Mouse (Mus musculus) lung, postnatal 4 days (tissue): ENCODE results near the gene Cxcr5.
"Not testable (repeated sequence)": the region's sequence is repeated elsewhere in the genome, so short reads cannot be mapped to it uniquely, and the experiment has no call there.

Source experiments
- DNase-seq, 2 experiments: peaks; one replicate each; pipeline ENCODE4 v3.0.0; 2021

Gene Cxcr5

GRCm38 (mm10) chr9:44587262-44588160 is 25.8 kb upstream of the Cxcr5 start:
- no peak for DNase-seq

GRCm38 (mm10) chr9:44586640-44587261 is 25.1 kb upstream of the Cxcr5 start:
- no peak for DNase-seq

GRCm38 (mm10) chr9:44582390-44582789 is 20.7 kb upstream of the Cxcr5 start:
- peak; percentile 49 to 55 for DNase-seq

DNA sequence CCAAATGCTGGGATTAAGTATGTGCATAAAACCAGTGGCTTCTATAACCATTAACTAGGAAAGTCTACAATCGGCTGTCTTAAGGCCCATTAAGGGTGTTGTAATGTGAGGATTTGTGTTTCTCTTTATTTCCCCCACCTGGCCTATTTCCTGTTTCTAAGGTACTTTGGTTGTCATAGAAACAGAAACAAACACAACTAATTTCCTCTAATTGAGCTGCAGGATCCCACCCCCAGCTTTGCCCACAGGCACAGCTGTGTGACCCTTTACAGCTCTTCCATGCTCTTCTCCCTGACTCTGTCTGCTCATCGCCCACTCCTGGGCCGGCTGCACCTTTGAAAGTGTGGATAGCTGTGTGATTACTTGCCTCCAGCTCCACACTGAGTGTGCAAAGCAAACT is 19.7 kb upstream of the Cxcr5 start:
- peak in 1 of 2 experiments; percentile 39 for DNase-seq

DNA sequence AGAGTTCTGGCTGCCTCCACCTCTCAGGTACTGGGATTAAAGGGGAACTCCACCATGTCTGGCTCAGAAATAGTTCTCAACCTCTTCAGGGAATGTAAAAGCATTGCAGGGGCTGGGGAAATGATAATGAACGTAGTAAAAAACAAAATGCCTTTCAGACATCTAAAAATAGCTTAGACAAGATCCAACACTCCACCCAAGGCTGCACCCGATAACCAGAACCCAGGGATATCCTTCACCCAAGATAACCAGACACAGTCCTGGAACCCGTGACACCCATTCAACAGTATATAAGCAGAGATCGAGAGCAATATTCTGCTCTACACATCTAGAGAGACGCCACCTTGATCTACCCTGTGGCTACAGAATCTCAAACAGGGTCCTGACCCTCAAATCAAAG is 18.4 kb upstream of the Cxcr5 start:
- DNase-seq, result no peak

DNA sequence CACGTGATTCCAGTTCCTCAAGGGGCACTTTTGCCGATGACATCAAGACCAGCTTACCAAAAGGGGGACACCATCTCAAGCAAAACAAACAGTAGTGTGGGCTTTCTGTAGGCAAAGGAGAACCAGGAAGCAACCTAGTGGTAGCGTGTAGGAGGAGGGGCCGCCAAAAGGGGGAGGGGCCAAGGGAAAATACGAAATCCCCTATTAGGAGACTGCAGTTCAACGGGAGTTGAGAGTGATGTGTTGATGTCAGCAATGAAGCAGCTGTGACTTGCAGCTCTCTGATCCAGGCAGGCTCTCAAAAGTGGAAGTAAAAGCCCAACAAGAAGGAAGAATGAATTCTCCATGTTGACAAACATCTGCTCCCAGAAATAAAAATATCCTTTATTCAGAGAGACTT is 17.7 kb upstream of the Cxcr5 start:
- peak; percentile 85 for DNase-seq

- not testable (repeated sequence) for DNase-seq
Measured at GRCm38 (mm10) chr9:44576046-44576445, 14.4 kb upstream of the Cxcr5 start.

- DNase-seq, result no peak
Measured at GRCm38 (mm10) chr9:44575095-44575494, 13.4 kb upstream of the Cxcr5 start.

GRCm38 (mm10) chr9:44573306-44573705 is 11.6 kb upstream of the Cxcr5 start:
- no peak for DNase-seq

DNA sequence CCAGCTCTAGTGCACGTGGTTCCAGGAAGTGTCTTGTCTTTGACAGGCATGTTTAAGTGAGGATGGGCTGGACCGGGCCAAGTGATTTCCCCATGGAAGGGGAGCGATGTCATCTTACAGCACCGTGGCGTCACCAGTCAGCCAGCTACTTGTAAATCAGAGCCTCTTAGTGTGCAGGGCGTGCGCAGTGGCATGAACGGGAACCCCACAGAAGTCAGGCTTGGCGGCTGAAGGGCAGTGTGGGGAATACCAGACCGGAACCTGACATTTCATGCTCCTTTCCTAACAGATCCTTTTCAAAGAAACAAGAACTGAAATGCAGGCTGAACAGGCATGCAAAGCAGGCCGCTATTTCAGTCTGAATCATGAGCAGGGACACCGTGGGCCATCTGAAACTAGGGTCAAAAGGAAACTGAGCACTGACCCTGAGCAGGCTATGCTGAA is 9.3 kb upstream of the Cxcr5 start:
- DNase-seq, result peak; percentile 34 to 53

GRCm38 (mm10) chr9:44568083-44568455 is 6.4 kb upstream of the Cxcr5 start:
- no peak for DNase-seq

GRCm38 (mm10) chr9:44567338-44568082 is 5.8 kb upstream of the Cxcr5 start:
- peak; percentile 51 to 62 for DNase-seq

GRCm38 (mm10) chr9:44565367-44565766 is 3.7 kb upstream of the Cxcr5 start:
- no peak for DNase-seq

- DNase-seq, result no peak
Measured at GRCm38 (mm10) chr9:44562936-44563335, 1.3 kb upstream of the Cxcr5 start.

DNA sequence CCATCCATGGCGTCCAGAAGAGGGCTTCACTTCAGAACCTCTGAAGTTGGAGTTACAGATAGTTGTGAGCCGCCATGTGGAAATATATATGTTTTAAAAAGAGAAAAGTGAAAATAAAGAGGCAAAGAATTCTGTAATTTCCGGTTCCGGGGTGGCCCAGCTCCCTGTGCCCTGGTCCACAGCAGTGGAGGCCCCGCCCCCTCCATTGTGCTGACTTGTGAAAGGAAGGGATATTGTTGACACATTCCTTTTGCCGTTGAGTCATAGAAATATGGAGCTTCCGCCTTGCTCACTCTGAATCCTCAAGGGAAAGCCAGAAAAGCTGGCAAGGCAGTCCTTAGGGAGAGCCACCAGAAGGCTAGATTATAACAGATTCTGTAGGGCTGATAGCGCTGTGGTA is 9.5 kb downstream of the Cxcr5 start:
- peak; percentile 82 to 84 for DNase-seq

DNA sequence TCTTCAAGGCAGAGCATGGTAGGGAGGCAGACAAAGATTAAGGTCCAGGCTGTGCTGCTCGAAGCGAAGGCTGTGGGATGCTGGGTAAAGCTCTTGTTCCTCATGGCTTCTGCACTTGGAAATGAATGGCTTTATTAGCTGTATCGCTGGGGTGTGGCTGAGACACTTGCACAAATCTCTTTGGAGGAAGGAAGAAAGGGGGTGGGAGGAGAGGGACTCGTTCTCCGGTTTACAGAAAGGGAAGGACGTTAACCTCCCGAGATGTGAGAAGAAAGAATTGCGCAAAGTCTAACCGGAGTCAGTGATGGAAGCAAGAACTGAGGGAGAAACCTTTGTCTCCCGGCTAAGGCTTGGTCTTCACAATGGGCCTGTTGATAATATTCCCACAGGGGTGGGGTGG is 10.5 kb downstream of the Cxcr5 start:
- DNase-seq, result no peak

- DNase-seq, result no peak
Measured at GRCm38 (mm10) chr9:44548412-44549152, 13.1 kb downstream of the Cxcr5 start.

DNA sequence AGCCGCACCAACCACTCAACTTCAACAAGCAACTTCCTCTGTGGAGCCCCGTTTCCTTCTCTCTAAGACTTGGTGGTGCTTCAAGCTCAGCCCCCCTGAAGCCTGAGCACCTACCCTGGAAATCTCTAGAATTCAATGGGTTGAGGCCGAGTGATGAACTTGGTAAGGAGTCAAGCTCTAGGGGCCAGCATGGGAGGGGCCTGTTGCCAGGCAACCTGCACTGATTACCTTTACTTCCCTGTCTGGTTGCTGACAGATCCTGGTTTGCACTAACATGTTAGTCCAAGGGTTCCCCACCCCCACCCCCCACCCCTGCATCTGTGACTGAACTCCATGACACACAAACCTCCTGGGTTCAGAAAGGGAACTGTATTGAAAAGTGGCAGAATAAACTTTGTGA is 16.7 kb downstream of the Cxcr5 start:
- no peak for DNase-seq

DNA sequence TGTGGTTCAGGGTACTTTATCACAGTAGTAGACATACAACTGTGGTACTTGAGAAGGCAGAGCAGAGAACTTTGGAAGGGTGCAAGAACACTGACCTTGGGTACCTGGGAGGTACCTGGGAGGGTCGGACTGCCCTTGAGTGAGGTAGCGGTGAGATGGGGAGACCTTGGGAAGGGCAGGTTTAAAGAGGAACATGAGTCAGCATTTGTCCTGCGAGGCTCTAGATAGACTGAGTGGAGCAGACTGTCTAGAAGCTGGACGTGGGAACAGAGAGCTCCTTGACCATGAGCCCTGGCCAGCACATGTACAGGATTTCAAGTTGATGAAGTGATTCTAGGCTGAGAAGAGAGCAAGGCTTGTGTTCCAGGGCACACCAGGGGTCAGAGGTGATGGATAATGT is 19.3 kb downstream of the Cxcr5 start:
- DNase-seq, result no peak

DNA sequence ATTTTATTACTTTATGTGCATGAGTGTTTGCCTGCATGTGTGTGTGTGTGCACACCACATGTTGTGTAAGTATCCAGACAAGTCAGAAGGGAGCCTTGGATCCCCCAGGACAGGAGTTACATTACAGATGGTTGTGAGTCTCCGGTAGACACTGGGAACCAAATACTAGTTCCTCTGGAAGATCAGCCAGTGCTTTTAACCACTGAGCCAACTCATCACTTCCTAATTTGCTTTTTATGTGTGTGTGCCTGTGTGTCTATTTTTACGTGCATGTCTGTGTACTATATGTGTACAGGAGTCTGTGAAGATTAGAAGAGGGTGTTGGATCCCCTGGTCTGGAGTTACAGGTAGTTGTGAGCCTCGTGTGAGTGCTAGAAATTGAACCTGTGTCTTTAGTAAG is 21.0 kb downstream of the Cxcr5 start:
- DNase-seq, result no peak

DNA sequence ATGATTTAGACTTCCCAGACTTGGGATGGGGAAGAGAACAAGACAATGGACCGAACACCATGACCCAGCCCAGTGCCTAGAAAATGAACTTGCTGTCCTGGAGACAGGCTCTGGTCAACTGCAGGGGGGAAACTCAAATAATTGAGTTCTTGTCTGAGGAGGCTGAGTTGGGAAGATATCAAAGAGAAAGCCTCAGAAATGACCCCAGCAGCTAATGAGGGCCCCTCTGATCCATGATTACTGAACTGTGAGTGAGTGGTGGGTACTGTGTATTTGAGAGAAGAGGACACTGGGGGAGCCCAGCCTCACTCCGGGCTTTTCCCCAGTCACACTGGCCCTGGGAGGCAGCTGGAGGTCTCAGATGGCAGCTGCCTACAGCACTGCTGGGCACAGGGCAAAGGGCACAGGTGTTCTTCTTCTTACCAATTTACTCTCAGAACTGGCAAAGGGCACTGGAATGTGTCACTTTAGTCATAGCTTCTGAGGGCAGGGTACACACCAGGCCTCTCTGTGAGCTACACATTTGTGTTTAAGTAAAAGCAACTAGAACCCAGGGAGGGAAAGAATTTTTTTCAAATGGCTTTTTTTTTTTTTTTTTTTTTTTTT is 21.8 kb downstream of the Cxcr5 start:
- DNase-seq, result no peak

DNA sequence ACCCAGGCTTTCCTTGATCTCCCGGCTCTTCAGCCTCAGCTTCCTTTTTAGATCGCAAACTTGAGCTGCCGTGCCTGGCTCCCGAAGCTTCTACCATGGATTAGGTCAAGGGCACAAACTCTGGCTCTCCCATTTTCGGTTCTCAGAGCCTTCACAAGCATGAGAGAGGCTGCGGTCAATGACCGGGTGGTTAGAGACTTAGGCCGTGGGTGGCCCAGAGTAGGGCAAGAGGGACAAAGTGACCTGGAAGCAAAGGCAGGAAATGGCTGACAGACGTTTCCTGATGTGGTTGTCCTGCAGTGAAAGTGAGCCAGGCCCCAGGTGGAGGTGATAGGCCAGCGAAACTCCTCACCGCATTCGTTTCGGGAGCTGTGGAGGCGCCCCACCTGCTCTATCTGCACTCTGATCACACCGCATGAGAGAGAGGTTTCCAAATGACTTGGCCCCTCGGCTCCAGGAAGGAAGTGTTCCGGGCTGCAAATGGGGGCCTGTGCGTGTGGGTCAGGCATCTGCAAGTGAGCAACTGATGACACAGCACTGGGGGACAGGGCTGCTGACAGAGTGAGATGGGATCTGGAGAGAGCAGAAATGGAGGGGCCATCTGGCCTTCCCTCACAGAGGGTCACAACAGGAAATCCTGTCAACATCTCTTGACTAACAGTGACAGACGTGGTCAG is 23.9 kb downstream of the Cxcr5 start:
- peak in 1 of 2 experiments; percentile 28 for DNase-seq
